Mouse (Mus musculus) liver, postnatal 0 days (tissue): ENCODE measurements around the gene Plekha7. TPM values are rescaled to one million over a fixed set of nuclear protein-coding genes. Genes with fewer than 3 reads are reported as not detected.

ENCODE experiments used
- ATAC-seq: fragments of 200-750 bp; cut with Nextera tagmentation; 2 replicates; pipeline ENCODE4 v1.8.0; 2017; ENCODE audit warnings: mild to moderate bottlenecking, moderate library complexity
- DNase-seq: peaks from one replicate; pipeline ENCODE4 v3.0.0-alpha.2; 2016
- H3K27ac ChIP-seq: fragments of 300-500 bp; sonication (generic); 2 replicates; pipeline ENCODE4 v1.5.1; 2014; ENCODE audit warnings: antibody characterized with exemption, moderate library complexity, mild to moderate bottlenecking, low read depth
- H3K27me3 ChIP-seq: fragments of 300-500 bp; sonication (generic); 2 replicates; pipeline ENCODE4 v1.6.1; 2014; ENCODE audit warnings: low read length, control low read depth, mixed read lengths; ENCODE audit not compliant: insufficient read depth
- H3K36me3 ChIP-seq: fragments of 300-500 bp; sonication (generic); replicated peaks from 2 replicates; pipeline ENCODE4 v1.6.1; 2014; ENCODE audit warnings: mild to moderate bottlenecking, control low read depth, low read length, moderate library complexity, mixed read lengths; ENCODE audit not compliant: insufficient read depth
- H3K4me1 ChIP-seq: fragments of 300-500 bp; sonication (generic); 2 replicates; pipeline ENCODE4 v1.6.1; 2014; ENCODE audit warnings: antibody characterized with exemption, mild to moderate bottlenecking, control low read depth; ENCODE audit not compliant: insufficient read depth
- H3K4me2 ChIP-seq: fragments of 300-500 bp; sonication (generic); 2 replicates; pipeline ENCODE4 v1.6.1; 2014; ENCODE audit warnings: low read depth, mild to moderate bottlenecking, low read length, moderate library complexity, mixed read lengths
- H3K4me3 ChIP-seq: fragments of 300-500 bp; sonication (generic); 2 replicates; pipeline ENCODE4 v1.5.1; 2014; ENCODE audit warnings: low read depth, low read length
- H3K9ac ChIP-seq: fragments of 300-500 bp; sonication (generic); replicated peaks from 2 replicates; pipeline ENCODE4 v1.6.1; 2014; ENCODE audit warnings: mild to moderate bottlenecking, moderate library complexity
- H3K9me3 ChIP-seq: fragments of 300-500 bp; sonication (generic); 2 replicates; pipeline ENCODE4 v1.6.1; 2016; ENCODE audit warnings: mild to moderate bottlenecking, control low read depth, low read length, mixed read lengths
- CTCF ChIP-seq: sonication (generic); IDR thresholded peaks from 2 replicates; pipeline ENCODE4 v1.5.1; 2016; ENCODE audit warnings: antibody characterized with exemption, low read depth
- EP300 ChIP-seq: IDR thresholded peaks from 2 replicates; pipeline ENCODE4 v1.6.1; 2016; ENCODE audit warnings: antibody characterized with exemption, low read depth, mild to moderate bottlenecking
- whole genome bisulfite sequencing: fragments of 180-500 bp; shearing (Covaris S2); extraction: QIAGEN DNeasy Blood & Tissue Kit; methylation state at CpG from one replicate; pipeline ENCODE4 v1.1.7; 2014; ENCODE audit not compliant: insufficient replicate concordance; 5-methylcytosine and 5-hydroxymethylcytosine counted together
- polyA plus RNA-seq: library from polyadenylated mRNA; unstranded; fragments of >200 nt; fragmentation: Nextera tagmentation; extraction: Ambion mirVana; gene quantifications from 2 replicates; pipeline ENCODE4 v1.2.1, GENCODE M21; 2015

Gene Plekha7
- polyA plus RNA-seq, 1 experiment from 2014 or later = 1.8 TPM

GRCm38 (mm10) chr7:116168224-116168623 is 140.0 kb downstream of the Plekha7 start:
- Histone ChIP-seq H3K27me3 (no peaks in the 10 kb centered on the region), H3K36me3 (no peaks in the 10 kb centered on the region), H3K4me3 (no peak overlapping the region), H3K27ac (no peak overlapping the region), H3K9me3 (no peaks in the 10 kb centered on the region), H3K4me1 (no peaks in the 10 kb centered on the region), H3K9ac (no peak overlapping the region), H3K4me2 (no peak overlapping the region)
- WGBS = 64% methylated on average over 7 of the region's 7 CpGs
- TF ChIP-seq EP300 (no peak), CTCF (no peak)
- ATAC-seq (no peak), DNase-seq (no peak)

DNA sequence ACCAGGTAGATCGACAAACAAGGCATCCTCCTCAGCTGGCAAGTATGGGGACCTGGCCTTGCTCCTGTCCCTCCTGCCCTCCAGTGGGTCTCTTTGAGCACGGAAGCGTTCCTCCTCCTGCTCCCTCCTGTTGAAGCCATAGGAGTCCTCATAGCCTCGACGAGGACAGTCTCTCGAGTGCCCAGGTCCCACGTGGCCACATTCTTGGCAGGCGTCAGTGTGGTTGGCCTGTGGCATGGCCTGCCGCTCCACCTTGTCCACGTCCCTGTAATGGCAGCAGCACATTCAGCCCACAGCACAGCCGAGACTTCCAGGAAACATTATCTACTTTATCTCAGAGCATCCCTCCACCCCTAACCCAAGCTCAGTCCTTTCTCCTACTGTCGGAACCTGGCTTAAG is 143.9 kb downstream of the Plekha7 start:
- no peak overlapping the region for H3K4me2 ChIP-seq
- no peaks in the 10 kb centered on the region for H3K27me3 ChIP-seq
- H3K4me1 ChIP-seq = no peaks in the 10 kb centered on the region
- H3K27ac ChIP-seq = no peak overlapping the region
- ATAC-seq (no peak), DNase-seq (no peak)
- 83% methylated on average over 12 of the region's 12 CpGs for WGBS
- no peak for TF ChIP-seq EP300
- no peak for TF ChIP-seq CTCF
- no peaks in the 10 kb centered on the region for H3K36me3 ChIP-seq
- H3K9ac ChIP-seq = no peak overlapping the region
- no peaks in the 10 kb centered on the region for H3K9me3 ChIP-seq
- no peak overlapping the region for H3K4me3 ChIP-seq

DNA sequence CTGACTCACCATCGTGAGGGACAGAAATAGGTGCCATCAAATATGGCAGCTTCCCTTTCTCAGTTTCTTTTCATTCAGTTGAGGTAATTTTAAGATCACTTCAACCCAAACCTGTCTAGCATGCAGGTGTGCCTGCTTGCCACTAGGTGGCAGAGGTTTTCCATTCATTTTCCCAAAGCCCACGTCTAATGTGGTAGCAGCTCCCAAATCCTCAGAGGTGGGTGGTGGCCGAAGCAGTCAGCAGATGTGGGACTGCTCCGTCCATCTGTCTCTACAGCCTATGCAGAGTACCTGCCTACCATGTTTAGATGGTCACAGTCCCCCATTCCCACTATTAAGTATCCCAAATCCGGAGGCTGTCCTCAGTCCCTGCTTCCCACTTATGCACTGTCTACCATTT is 146.6 kb downstream of the Plekha7 start:
- 21% methylated on average over 5 of the region's 5 CpGs for WGBS
- H3K36me3 ChIP-seq = 0 out of 2 replicates have a peak, but pooled peaks cover 3% of the 10 kb centered on the region
- no peak overlapping the region for H3K4me2 ChIP-seq
- no peak overlapping the region for H3K4me3 ChIP-seq
- ATAC-seq (no peak), DNase-seq (peak; percentile 30)
- no peaks in the 10 kb centered on the region for H3K9me3 ChIP-seq
- no peak overlapping the region for H3K9ac ChIP-seq
- H3K27ac ChIP-seq = no peak overlapping the region
- H3K27me3 ChIP-seq = no peaks in the 10 kb centered on the region
- H3K4me1 ChIP-seq = no peaks in the 10 kb centered on the region
- TF ChIP-seq CTCF = peak; percentile 87
- no peak for TF ChIP-seq EP300

DNA sequence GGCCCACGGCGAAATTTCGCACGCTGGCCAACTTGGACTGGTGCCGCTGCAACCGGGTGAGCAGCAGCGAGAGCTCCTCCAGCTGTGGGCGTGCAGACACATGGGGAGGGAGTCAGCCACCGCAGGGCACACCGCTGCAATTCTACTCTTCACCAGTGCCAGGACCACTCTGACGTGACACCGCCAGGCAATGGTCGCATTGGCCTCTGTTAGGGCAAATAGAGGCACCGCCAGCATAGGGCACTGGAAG is 151.4 kb downstream of the Plekha7 start:
- Histone ChIP-seq H3K27me3 (no peaks in the 10 kb centered on the region), H3K27ac (no peak overlapping the region), H3K4me3 (no peak overlapping the region), H3K9me3 (no peaks in the 10 kb centered on the region), H3K4me1 (no peaks in the 10 kb centered on the region), H3K36me3 (0 out of 2 replicates have a peak, but pooled peaks cover 4% of the 10 kb centered on the region), H3K4me2 (no peak overlapping the region), H3K9ac (no peak overlapping the region)
- 85% methylated on average over 14 of the region's 14 CpGs for WGBS
- ATAC-seq = no peak
- TF ChIP-seq CTCF (no peak), EP300 (no peak)
- no peak for DNase-seq

GRCm38 (mm10) chr7:116156072-116156893 is 151.9 kb downstream of the Plekha7 start:
- H3K4me3 ChIP-seq = no peak overlapping the region
- 0 out of 2 replicates have a peak, but pooled peaks cover 4% of the 10 kb centered on the region for H3K36me3 ChIP-seq
- ATAC-seq (no peak), DNase-seq (no peak)
- H3K4me2 ChIP-seq = no peak overlapping the region
- no peaks in the 10 kb centered on the region for H3K9me3 ChIP-seq
- H3K27me3 ChIP-seq = no peaks in the 10 kb centered on the region
- 71% methylated on average over 16 of the region's 17 CpGs for WGBS
- no peak overlapping the region for H3K27ac ChIP-seq
- TF ChIP-seq EP300 (no peak), CTCF (0 out of 2 replicates have a peak, but pooled peaks have one; percentile 10)
- H3K9ac ChIP-seq = no peak overlapping the region
- no peaks in the 10 kb centered on the region for H3K4me1 ChIP-seq

DNA sequence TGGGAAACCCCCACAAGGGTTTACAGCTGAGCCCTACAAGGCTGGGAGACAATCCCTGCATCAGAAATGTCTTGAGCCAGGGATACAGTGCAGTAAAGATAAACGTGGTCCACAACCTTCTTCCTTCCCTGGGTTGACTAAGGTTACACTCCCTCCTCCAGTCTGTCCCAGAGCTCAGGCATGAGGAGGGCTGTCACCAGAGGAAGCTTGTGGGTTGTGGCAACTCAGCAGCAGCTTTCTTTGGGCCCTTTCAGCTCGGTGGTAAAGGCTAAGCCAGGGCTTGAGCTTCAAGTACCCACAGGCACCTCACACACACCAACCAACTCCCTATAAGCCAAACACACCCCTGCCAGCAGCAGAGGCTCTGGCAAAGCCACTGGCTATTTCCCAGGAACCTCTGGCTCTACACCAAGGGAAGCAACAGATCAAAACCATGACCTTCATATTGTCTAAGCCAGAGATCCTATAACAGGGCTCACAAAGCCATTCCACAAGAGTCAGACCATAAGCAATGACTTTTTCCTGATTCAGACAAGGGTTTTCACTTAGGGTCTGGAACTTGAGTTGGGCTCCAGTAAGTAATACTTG is 154.3 kb downstream of the Plekha7 start:
- Histone ChIP-seq H3K4me2 (no peak overlapping the region), H3K27ac (no peak overlapping the region), H3K9ac (no peak overlapping the region), H3K9me3 (no peaks in the 10 kb centered on the region), H3K4me3 (no peak overlapping the region), H3K4me1 (no peaks in the 10 kb centered on the region), H3K27me3 (no peaks in the 10 kb centered on the region), H3K36me3 (0 out of 2 replicates have a peak, but pooled peaks cover 4% of the 10 kb centered on the region)
- ATAC-seq = no peak
- WGBS = 13% methylated on average over 2 of the region's 2 CpGs
- DNase-seq = no peak
- TF ChIP-seq EP300 (no peak), CTCF (no peak)
